Mouse (Mus musculus): ENCODE data around the gene Il2ra.
A peak's percentile ranks its signal among the peaks of the same experiment; 100 is the strongest.
"Not testable (repeated sequence)": the region's sequence is repeated elsewhere in the genome, so short reads cannot be mapped to it uniquely, and the experiment has no call there.

Gene Il2ra

DNA sequence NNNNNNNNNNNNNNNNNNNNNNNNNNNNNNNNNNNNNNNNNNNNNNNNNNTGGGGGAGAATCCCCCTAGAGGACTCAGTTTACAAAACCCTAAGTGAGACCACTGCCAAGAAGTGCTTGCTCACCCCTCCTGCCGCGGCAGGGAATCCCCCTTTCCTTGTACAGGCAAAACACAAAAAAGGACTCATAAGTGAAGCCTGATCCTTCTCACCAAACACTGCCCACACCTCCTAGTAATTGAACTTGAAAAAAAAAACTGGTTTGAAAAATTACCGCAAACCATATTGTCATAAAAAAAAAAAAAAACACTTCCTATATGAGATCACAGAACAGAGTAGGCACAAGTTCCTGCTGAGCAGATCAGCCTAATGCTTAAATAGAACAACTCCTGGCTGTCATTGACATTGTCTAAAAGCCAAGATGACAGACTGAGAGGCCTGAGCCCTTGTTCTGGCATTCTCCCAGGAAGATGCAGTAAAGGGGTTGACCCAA, at the start of gene Il2ra:
TSS of gene Il2ra (plus strand) at position 357 of the 491 bp plus-strand sequence.
- peak; percentile 70 for DNase-seq (ENCODE audit: low read depth)

DNA sequence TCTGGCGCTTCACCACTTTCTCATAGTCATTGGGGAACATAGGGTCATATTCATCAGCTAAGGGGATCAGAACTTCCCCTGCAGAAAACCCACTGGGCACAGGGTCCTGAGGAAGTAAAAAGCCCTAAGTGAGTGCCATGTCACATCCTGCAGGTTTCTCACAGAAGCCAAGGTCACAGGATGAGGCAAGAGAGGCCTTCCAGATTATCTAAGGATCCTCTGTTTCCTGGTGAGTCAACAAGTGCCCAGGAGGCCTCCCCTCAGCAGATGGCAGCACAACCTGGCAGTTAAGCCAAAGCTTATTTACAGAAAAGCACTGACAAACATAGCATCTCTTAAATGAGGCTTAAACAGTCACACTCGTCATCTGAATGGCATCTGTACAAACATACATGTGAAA, 45.9 kb upstream of the Il2ra start:
- DNase-seq (ENCODE audit: low read depth), result no peak

DNA sequence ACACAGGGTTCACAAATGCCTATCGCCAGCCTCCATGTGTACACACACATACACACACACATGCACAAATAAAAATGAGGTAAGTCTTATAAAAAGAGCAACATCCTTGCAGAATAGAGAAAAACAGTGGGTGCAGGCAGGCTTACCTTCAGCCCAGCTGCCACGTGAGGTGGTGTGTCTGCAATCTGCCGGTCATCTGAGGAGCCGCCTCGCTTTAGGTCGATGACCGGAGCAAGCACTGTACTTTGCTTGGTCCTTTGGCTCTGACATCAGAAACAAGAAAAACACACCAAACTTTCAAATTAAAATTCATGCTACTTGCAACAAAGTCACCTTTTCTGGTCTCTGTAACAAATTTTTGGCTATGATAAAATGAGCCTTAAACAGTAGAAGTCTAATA, 44.7 kb upstream of the Il2ra start:
- DNase-seq (ENCODE audit: low read depth), result no peak

DNA sequence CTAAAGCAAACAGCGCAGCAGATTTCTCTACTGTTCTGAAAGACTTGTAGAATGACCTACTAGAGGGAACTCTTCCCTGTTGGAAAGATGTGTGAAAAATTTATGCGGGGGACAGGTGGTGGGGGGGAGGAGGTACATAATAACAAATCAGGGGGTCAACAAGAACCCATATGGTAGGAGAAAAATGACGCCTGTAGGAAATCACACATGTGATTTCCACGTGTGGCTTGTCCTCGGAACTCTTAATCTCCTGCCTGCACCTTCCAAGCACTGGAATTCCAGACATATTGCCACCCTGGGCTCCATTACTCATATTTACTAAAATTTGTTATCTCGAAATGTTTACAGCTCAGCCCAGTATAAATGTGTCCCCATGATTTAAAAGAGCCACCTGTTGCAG, 40.8 kb upstream of the Il2ra start:
- no peak for DNase-seq (ENCODE audit: low read depth)

DNA sequence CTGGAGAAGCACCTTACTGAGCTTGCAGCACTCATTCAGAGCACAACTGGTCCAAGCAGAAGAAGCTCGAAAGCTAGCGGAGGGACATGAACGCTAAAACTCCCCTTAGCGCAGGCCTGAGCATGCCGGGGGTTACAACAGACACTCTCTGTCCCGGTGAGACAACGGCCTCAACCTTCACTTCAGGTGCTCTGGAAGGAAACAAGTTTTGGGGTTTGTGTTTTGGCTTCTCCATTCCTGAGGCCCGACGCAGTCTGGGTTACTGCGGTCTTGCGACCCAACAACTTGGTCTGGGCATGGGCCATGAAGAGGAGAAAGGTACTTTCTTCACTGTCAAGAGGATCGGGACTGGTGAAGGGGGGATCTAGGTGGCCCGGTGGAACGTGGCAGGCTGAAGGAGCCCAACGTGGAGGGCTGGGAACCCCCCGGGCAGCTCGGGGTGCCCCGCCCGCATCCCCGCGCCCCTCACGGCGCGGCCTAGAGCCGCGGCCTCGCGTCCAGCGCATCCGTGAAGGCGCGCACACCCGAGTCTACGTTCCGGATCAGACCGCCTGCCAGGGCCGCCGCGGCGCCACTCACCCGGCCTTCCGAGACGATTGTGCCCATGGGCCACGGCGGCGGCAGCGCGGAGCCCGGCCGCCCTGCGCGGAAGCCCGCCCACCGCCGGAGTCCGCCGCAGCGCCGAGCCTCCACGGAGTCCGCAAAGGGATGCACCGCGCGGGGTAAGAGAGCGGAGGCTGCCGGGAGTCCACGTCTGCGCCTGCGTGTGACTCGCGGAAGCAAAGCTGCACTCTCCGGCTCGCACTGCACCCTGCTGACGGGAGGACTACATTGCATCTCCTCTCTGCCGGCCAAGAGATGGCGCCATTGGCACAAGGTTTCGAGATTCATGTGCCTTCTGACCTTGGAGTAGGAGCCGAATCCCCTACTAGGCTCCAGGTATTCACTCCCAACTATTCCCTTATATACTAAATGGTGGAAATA, 39.8 kb upstream of the Il2ra start:
- peak; percentile 97 for DNase-seq (ENCODE audit: low read depth)

DNA sequence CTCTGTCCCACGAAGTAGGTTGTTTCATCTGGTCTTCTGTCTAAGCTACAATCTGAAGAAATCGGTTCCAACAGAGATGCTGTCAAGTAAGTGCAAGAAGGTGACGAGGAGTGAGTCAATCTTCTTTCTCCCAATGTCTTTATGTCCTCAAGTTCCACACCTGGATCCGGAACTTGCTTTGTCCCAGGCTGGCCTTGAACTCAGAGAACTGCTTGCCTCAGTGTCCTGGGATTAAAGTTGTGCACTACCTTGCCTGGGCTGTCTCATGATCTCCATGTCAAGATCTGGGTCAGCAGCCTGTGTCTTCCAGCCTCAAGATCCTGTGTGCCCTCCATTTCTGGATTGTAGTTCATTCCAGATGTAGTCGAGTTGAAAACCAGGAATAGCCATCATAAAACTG, 38.6 kb upstream of the Il2ra start, which contains the start of gene Rbm17:
TSS of gene Rbm17 (minus strand) at position 101 of the 400 bp plus-strand sequence.
- DNase-seq (ENCODE audit: low read depth), result no peak

DNA sequence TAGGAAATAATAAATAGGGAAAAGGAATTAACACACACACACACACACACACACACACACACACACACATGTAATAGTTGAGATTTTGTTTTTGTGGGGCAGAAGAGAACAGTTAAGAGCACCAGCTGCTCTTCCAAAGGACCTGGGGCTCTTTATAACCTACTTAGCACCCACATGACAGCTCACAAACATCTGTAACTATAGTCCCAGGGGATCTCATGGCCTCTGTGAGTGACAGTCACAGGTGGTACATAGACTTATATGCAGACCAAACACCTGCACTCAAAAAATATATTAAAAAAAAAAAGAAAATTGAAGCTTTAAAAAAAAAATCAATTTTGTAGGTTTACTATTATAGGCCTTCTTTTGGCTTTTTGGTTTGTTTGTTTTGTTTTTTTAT, 37.7 kb upstream of the Il2ra start:
- DNase-seq (ENCODE audit: low read depth), result no peak

DNA sequence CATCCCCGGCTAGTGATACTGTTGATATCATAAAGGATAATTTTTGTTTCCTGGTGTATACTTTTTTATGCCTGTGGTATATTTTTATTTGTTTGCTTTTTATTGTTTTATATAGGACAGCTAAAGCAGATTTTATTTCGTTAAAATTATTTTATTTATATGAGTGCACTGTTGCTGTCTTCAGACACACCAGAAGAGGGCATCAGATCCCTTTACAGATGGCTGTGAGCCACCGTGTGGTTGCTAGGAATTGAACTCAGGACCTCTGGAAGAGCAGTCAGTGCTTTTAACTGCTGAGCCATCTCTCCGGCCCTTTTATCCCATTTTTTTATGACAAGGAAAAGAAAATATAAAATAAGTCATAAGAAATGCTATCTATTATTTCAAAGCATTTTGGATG, 35.9 kb upstream of the Il2ra start:
- DNase-seq (ENCODE audit: low read depth), result not testable (repeated sequence)

DNA sequence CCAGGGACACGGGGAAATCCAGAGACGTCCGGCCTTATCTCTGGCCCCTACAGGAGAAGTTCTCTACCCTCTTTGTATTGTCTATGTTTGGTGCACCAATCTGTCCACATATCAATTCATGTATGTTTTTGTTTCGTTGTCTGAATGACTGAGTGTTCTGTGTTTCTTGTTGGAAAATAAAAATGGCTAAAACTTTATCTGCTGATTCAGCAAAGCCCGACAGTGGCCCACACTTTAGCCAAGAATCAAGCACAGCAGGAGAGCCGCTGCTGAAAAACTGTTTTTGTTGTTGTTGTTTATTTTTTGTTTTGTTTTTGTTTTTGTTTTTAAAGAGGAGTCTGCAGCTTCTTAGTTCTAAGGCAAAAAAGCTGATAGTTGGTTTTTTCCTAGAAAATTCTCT, 29.7 kb upstream of the Il2ra start:
- DNase-seq (ENCODE audit: low read depth), result not testable (repeated sequence)

DNA sequence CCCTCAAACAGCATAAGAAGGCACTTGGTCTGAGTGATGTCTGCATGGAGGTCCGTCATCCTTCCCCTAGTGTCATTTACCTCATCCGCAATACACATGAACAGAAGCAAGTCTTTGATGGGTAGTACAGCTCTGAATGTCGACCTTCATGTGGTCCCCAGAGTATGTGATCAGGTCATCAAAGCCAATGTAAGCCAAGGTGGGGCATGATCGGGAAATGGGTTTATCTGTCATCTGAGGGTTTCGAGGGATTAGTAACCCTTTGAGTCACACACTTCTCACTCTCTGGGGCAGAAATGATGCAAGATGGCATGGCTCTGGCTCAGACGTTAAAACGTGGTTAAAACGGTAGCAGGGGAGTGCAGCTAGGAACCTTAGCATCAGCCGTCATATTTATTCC, 25.8 kb upstream of the Il2ra start:
- DNase-seq (ENCODE audit: low read depth), result peak; percentile 58

DNA sequence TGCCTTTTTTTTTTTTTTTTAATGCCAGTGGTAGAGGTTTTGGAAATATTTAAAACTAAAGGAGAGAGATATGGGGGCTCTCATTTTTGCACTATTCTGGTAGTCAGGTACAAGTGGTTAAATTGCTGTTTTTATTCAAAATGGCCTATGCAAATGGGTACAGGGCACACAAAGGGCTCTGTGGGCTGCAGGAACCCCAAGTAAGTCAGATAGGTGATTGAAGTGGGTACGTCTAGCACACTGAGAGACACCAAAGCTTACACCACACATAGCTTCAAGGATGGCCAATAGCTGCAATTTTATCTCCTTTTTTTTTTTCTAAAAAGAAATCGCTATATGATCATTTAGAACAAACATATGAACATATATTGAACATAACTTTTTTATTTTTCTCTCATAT, 23.0 kb upstream of the Il2ra start:
- peak; percentile 54 for DNase-seq (ENCODE audit: low read depth)

DNA sequence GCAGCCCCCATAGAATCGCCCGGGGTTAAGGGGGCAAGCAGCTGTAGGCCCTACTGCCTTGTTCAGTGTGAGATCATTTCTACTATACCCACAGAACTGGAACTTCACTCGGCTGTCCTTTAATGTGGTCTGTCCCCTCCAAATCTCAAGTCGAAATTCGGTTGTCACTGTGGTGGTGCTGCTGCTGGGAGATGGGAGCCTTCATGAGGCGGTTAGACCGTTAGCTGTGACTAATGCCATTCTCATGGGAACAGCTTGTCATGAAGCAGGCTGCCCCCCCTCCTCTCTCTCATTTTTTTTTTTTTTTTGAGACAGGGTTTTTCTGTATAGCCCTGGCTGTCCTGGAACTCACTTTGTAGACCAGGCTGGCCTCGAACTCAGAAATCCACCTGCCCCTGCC, 19.4 kb upstream of the Il2ra start:
- no peak for DNase-seq (ENCODE audit: low read depth)

DNA sequence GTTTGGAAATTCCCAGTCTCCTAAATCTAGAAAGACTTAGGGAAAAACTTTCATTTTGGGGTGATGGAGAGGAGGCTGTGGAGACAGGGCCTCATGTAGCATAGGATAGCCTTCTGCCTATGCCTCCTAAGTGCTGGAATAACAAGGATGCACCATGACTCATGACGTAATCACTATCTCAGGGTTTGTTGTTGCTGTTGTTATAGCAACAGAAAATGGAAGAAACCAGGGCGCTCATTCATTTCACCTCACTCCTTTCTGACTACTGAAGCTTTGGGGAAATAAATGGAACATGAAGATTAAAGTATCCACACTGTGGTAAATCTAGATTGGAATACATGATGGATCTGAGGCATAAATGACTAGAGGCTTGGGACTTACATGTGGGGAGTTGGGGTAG, 18.9 kb upstream of the Il2ra start:
- DNase-seq (ENCODE audit: low read depth), result no peak

DNA sequence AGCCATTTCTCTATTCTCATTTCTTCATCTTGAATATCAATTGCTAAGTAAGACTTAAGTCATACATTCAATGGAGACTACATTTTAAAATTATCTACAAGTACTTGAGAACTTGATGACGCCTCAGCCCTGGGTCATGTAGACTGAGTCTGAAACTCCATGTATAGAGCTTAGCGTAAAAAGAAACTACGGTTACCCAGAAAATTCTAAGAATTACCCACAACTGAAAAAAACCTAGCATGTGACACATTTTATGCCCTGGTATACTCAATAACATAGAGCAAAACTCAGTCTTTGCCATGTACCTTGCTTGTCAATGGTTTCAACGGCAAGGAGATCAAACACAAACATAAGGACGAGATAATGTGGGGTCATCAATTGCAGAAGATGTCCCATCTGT, 16.7 kb upstream of the Il2ra start, which contains the start of gene Gm17490:
TSS of gene Gm17490 (minus strand) at position 375 of the 400 bp plus-strand sequence.
- no peak for DNase-seq (ENCODE audit: low read depth)

DNA sequence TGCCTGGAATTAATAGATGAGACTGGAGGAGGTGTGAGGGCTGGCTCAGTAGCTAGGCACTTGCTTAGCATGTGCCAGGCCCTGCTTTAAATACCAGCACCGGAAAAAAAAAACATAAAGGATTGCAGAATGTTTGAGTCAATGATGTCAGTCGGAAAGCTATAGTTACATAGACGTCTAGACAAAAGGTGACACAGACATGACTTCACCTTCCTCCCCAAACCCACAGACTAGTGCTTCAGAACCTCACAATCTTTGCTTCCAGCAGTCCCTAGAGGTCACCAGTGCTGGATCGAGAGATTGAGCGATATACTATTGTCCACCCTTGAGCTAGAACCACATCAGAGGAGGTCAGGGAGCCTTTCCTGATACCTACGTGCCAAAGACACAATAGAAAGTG, 7.6 kb upstream of the Il2ra start:
- peak; percentile 55 for DNase-seq (ENCODE audit: low read depth)

DNA sequence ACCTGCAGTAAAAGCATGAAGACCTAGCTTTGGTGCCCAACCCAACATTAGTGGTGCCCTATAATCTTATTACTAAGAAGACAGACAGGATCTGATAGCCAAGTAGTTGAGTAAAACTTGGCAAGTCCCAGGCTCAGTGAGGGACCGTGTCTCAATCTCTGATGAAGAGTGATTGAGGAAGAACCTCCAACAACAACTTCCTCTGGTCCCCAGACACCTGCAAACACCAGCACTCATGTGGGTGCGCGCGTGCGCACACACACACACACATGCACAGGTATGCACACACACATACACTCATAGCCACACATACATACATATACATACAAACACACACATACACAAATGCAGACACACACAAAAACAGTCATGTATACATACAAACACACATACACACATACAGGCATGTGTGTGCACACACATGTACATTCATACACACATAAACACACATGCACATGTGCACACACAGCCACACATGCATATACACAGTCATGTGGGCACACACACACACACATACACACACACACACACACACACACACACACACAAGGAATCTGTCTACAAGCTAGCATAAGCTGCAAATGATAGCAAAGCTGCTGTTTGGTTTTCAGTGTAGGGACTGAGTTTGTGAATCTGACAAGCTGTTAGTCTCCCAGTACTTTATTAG, 7.0 kb upstream of the Il2ra start:
- DNase-seq (ENCODE audit: low read depth), result peak; percentile 70

DNA sequence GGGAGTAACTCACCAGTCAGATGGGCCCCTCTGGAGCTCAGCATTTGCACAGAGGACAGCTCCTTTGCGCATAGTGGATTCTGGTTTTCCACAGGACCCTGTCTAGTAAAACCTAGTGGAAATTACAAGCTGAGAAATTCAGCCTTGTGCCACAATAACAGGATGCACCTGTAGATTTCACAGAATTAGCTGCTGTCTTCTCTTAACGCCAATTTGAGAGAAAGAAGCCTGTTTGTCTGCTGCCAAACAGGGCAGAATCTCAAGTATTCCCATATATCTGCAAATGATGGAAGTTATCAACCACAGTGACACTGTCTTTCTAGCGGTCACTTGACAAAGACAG, 6.5 kb upstream of the Il2ra start:
- no peak for DNase-seq (ENCODE audit: low read depth)

DNA sequence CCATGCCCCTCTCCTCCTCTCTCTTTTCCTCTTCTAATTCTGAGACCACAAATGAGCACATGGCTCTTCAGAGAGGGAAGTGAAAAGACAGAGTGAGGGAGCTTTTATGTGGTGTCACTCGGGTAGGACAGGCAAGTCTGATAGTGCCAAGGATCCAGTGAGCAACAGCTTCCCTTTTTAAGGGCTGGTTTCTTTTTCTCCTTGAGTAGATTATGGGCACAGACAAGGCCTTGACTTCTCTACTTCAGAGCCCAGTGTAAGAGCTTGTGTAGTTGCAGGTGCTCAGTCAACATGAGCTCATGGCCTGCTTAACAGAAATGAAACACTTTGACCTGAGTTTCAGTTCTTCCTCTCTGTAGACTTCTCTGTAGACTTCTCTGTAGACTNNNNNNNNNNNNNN, 5.5 kb upstream of the Il2ra start:
- DNase-seq (ENCODE audit: low read depth), result peak; percentile 68

DNA sequence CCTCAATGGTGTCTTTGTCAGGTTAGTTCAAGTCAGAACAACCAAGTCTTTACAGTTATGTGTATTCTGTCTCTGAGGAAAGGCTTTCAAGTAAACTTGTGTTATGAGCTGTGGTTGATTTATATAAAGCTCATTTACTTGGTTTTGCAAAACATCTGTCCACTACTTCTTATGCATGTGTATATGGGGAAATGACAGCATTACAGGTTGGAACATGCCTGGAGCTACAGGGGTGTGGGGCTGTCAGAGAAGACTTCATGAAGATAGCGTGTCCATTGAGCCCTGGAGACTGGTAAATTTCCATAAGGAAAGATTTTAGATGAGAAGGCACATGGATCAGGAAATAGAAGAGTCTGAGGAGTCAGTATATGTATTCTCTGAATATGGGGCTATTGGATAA, 1.4 kb downstream of the Il2ra start:
- no peak for DNase-seq (ENCODE audit: low read depth)

DNA sequence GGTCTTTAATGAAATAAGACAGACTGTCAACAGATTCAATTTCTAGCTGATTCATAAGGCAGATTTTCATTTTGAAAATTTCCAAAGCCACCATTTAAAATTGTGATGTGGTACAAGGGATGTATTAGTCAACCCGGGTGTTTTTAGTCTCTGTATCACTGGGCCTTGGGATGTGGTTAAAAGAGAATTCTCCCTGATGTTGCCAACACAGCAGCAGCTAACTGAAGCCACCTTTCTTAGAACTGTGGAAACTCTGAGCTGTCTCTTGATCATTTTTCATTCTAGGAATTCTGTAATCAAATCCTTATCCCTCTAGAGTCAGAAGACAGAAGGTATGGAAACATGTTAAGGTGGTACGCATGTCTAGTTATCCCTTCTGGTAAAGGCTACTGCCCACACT, 2.7 kb downstream of the Il2ra start:
- no peak for DNase-seq (ENCODE audit: low read depth)

DNA sequence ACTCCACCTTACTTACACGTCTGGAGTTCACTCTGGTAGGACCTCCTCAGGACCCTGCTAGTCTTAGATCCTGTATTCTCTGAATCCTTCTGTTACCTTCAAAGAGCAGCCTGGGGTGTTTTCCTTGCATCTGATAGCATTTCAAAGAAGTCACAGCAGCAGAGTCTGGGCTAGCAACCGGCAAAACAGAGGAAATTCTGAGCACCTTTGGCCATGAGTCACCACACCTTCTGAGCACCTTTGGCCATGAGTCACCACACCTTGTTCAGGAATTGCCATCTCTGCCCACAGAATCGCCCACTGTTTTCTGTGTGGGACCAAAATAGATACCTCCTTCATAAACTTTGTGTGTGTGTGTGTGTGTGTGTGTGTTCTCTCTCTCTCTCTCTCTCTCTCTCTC, 8.9 kb downstream of the Il2ra start:
- DNase-seq (ENCODE audit: low read depth), result peak; percentile 56

DNA sequence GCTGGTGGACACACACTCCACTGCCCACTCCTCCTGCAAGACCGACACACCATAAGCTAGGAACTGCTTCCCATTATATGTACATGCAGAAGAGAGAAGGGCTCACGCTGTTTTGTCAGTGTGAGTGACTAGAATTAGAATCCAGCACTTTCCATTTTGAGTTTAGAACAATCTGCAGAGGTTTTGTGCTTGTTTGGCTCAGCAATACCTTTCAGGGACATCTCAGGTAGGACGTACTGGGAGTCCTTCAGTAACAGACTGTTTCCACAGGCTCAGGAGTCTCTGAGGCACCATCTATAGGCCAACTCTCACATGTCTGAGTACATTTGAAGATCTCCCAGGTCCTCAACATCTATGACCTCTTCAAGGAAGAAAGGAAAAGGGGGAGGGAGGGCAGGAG, 9.6 kb downstream of the Il2ra start:
- no peak for DNase-seq (ENCODE audit: low read depth)

DNA sequence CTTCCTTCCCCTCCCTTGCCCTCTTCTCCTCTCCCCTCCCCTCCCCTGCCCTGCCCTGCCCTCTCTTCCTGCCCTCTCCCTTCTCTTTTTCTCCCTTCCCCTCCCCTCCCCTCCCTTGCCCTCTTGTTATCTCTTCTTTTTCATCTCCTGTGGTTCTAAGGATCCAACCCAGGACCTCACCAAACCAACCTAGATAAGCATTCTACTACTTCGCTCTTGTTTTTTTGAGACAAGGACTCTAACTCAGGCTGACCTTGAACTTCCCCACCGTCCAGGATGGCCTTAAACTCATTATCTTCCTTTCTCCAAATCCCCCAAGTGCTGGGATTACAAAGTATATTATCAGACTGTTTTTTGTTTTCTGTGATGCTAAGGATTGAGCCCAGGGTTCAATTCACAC, 10.2 kb downstream of the Il2ra start:
- DNase-seq (ENCODE audit: low read depth), result peak; percentile 60
